Mouse (Mus musculus) kidney, postnatal 0 days (tissue): Measurements from ENCODE around the gene Hgfac. TPM values are rescaled to one million over a fixed set of nuclear protein-coding genes. Genes with fewer than 3 reads are reported as not detected.

Experiments
- ATAC-seq: fragments of 200-750 bp; cut with Nextera tagmentation; replicated peaks from 2 replicates; pipeline ENCODE4 v1.8.0; 2017; ENCODE audit warnings: low read depth, moderate number of reproducible peaks, moderate TSS enrichment, moderate library complexity; ENCODE audit not compliant: low FRiP score
- DNase-seq: peaks from one replicate; pipeline ENCODE4 v3.0.0-alpha.2; 2016; ENCODE audit warnings: low spot score
- H3K27ac ChIP-seq: fragments of 300-500 bp; sonication (generic); 2 replicates; pipeline ENCODE4 v1.5.1; 2014; ENCODE audit warnings: mild to moderate bottlenecking
- H3K27me3 ChIP-seq: fragments of 300-500 bp; sonication (generic); 2 replicates; pipeline ENCODE4 v1.6.1; 2014; ENCODE audit warnings: low read length, mixed read lengths; ENCODE audit not compliant: insufficient read depth
- H3K36me3 ChIP-seq: fragments of 300-500 bp; sonication (generic); 2 replicates; pipeline ENCODE4 v1.6.1; 2014; ENCODE audit warnings: low read length, mixed read lengths; ENCODE audit not compliant: insufficient read depth
- H3K4me1 ChIP-seq: fragments of 300-500 bp; sonication (generic); replicated peaks from 2 replicates; pipeline ENCODE4 v1.6.1; 2014; ENCODE audit warnings: antibody characterized with exemption, low read length, mixed read lengths; ENCODE audit not compliant: insufficient read depth
- H3K4me2 ChIP-seq: fragments of 300-500 bp; sonication (generic); 2 replicates; pipeline ENCODE4 v1.6.1; 2014; ENCODE audit warnings: mild to moderate bottlenecking, low read length, moderate library complexity, mixed read lengths
- H3K4me3 ChIP-seq: fragments of 300-500 bp; sonication (generic); replicated peaks from 2 replicates; pipeline ENCODE4 v1.5.1; 2014; ENCODE audit warnings: low read depth, low read length
- H3K9ac ChIP-seq: fragments of 300-500 bp; sonication (generic); 2 replicates; pipeline ENCODE4 v1.6.1; 2014; ENCODE audit warnings: low read depth, low read length
- H3K9me3 ChIP-seq: fragments of 300-500 bp; sonication (generic); replicated peaks from 2 replicates; pipeline ENCODE4 v1.6.1; 2016; ENCODE audit warnings: low read length, inconsistent platforms, mixed read lengths
- CTCF ChIP-seq: IDR thresholded peaks from 2 replicates; pipeline ENCODE4 v1.5.1; 2016; ENCODE audit warnings: antibody characterized with exemption, low read depth, mild to moderate bottlenecking, moderate library complexity
- WGBS: fragments of 180-500 bp; shearing (Covaris S2); extraction: QIAGEN DNeasy Blood & Tissue Kit; methylation state at CpG from one replicate; pipeline ENCODE4 v1.1.7; 2014; 5-methylcytosine and 5-hydroxymethylcytosine counted together
- polyA plus RNA-seq: library from polyadenylated mRNA; unstranded; fragments of >200 nt; fragmentation: Nextera tagmentation; extraction: Ambion mirVana; gene quantifications from 2 replicates; pipeline ENCODE4 v1.2.1, GENCODE M21; 2015

Hgfac gene
- polyA plus RNA-seq, 1 experiment from 2014 or later: 4.1 TPM

DNA sequence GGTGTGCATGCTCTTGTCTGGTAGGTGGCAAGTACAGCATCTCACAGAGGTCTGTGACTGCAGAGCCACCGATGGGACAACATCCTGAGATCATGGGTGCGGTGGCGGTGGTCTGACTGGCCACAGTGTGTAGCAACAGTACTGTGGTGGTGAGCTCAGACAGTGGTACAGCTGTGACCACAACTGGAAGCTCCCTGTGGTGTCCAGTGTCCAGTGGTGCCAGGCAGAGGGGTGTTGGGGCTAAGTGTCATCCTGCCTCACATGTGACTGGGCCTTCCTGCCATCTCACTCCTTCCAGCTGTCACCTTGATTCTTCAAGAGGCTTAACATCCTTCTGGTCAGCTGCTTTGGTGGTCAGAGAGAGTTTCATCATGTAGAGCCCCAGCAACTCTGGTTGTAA, 13.3 kb downstream of the Hgfac start:
- DNase-seq: no peak
- ATAC-seq: no peak

DNA sequence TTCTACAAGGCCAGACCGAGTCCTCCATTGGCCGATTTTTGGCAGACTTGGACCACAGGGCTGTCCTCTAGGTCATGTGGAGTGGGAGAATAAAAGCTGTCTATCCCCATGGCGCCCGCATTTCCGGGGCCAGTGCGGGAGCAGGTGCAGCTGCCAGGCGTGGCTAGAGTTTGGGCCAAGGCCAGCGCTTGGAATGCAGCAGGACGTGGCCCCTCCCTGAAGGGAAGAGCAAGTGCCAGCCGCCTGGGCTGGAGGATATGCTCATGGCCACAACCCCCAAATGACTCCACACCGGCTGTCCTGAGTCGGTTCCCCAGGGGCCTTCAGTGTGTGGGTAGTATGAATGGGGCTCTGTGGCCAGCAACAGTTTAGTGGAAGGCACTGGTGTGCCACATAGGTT, 13.8 kb downstream of the Hgfac start:
- no peak for ATAC-seq
- no peak for DNase-seq
- no peak for TF ChIP-seq CTCF
- Histone ChIP-seq H3K9ac (no peak overlapping the region), H3K9me3 (no peaks in the 10 kb centered on the region), H3K4me1 (0 out of 2 replicates have a peak, but pooled peaks cover 8% of the 10 kb centered on the region), H3K27me3 (no peaks in the 10 kb centered on the region), H3K4me2 (no peak overlapping the region), H3K27ac (no peak overlapping the region), H3K36me3 (no peaks in the 10 kb centered on the region), H3K4me3 (no peak overlapping the region)
- 73% methylated on average over 12 of the region's 12 CpGs for WGBS

More for the DNA sequence above, 13.3 kb downstream of the Hgfac start:
- Histone ChIP-seq H3K27me3 (no peaks in the 10 kb centered on the region), H3K4me1 (0 out of 2 replicates have a peak, but pooled peaks cover 8% of the 10 kb centered on the region), H3K36me3 (no peaks in the 10 kb centered on the region), H3K4me3 (no peak overlapping the region), H3K4me2 (no peak overlapping the region), H3K9me3 (no peaks in the 10 kb centered on the region), H3K27ac (no peak overlapping the region), H3K9ac (no peak overlapping the region)
- TF ChIP-seq CTCF: no peak
- 96% methylated on average over 3 of the region's 3 CpGs for WGBS

GRCm38 (mm10) chr5:35056604-35057432, 15.5 kb downstream of the Hgfac start, which contains the start of gene Dok7:
Gene Dok7, plus strand, starts transcription at chr5:35056766.
- 0 out of 2 replicates have a peak, but pooled peaks cover 8% of the 10 kb centered on the region for H3K4me1 ChIP-seq
- no peaks in the 10 kb centered on the region for H3K9me3 ChIP-seq
- ATAC-seq: peak; percentile 55
- no peaks in the 10 kb centered on the region for H3K27me3 ChIP-seq
- H3K4me2 ChIP-seq: peak within 1 kb of the TSS; percentile 99
- DNase-seq: peak; percentile 62
- TF ChIP-seq CTCF: peak; percentile 40; the same call in 1 of the 2 replicates
- peak within 1 kb of the TSS; percentile 58 for H3K9ac ChIP-seq
- under 1% methylated on average over 63 of the region's 74 CpGs for WGBS
- H3K36me3 ChIP-seq: no peaks in the 10 kb centered on the region
- peak within 1 kb of the TSS; percentile 62 for H3K4me3 ChIP-seq
- no peak within 1 kb of the TSS for H3K27ac ChIP-seq

DNA sequence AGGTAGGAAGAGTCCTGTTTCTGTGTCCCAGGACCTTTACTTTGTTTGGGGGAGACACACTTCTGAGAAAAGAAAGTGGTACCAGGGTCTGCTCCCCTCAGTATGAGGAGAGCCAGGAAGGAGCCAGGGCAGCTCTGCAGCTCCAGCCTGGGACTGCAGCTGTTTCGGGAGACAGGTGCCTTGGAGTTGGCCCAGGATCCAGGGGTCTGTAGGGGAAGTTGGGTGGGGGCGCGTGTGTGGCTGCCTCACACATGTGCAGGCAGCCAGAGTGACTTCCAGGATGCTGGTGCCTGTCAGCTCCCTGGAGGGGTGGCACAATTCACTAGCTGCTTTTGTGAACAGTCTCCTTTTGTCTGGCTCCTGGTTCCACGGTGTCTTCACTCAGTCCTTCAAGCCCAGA, 16.3 kb downstream of the Hgfac start:
- 0 out of 2 replicates have a peak, but pooled peaks cover 8% of the 10 kb centered on the region for H3K4me1 ChIP-seq
- ATAC-seq: no peak
- no peak overlapping the region; the same call in 1 of the 2 replicates for H3K9ac ChIP-seq
- H3K36me3 ChIP-seq: no peaks in the 10 kb centered on the region
- peak overlapping the region; percentile 99 for H3K4me2 ChIP-seq
- no peak for TF ChIP-seq CTCF
- 30% methylated on average over 4 of the region's 4 CpGs for WGBS
- peak overlapping the region; percentile 62; the same call in 1 of the 2 replicates for H3K4me3 ChIP-seq
- no peaks in the 10 kb centered on the region for H3K9me3 ChIP-seq
- no peak for DNase-seq
- no peak overlapping the region for H3K27ac ChIP-seq
- no peaks in the 10 kb centered on the region for H3K27me3 ChIP-seq

GRCm38 (mm10) chr5:35058216-35058615, 16.9 kb downstream of the Hgfac start:
- no peak overlapping the region for H3K4me2 ChIP-seq
- 58% methylated on average over 1 of the region's 1 CpGs for WGBS
- no peaks in the 10 kb centered on the region for H3K36me3 ChIP-seq
- no peak for ATAC-seq
- DNase-seq: no peak
- no peak overlapping the region for H3K9ac ChIP-seq
- TF ChIP-seq CTCF: no peak
- H3K27me3 ChIP-seq: no peaks in the 10 kb centered on the region
- 0 out of 2 replicates have a peak, but pooled peaks cover 8% of the 10 kb centered on the region for H3K4me1 ChIP-seq
- H3K27ac ChIP-seq: no peak overlapping the region
- H3K4me3 ChIP-seq: no peak overlapping the region
- no peaks in the 10 kb centered on the region for H3K9me3 ChIP-seq

GRCm38 (mm10) chr5:35060098-35060497, 18.8 kb downstream of the Hgfac start:
- ATAC-seq: no peak
- H3K4me3 ChIP-seq: no peak overlapping the region
- no peaks in the 10 kb centered on the region for H3K9me3 ChIP-seq
- H3K27me3 ChIP-seq: no peaks in the 10 kb centered on the region
- H3K27ac ChIP-seq: no peak overlapping the region
- H3K36me3 ChIP-seq: no peaks in the 10 kb centered on the region
- H3K4me1 ChIP-seq: 0 out of 2 replicates have a peak, but pooled peaks cover 8% of the 10 kb centered on the region
- no peak for TF ChIP-seq CTCF
- 51% methylated on average over 3 of the region's 3 CpGs for WGBS
- H3K9ac ChIP-seq: no peak overlapping the region
- no peak for DNase-seq
- no peak overlapping the region for H3K4me2 ChIP-seq
